Mouse (Mus musculus) heart, embryonic 14.5 days (tissue): Measurements from ENCODE around the gene Haus3. TPM values are rescaled to one million over a fixed set of nuclear protein-coding genes. Genes with fewer than 3 reads are reported as not detected.

Experiments used
- ATAC-seq: fragments of 200-750 bp; cut with Nextera tagmentation; 2 replicates; pipeline ENCODE4 v1.8.0; 2017; ENCODE audit warnings: low read depth, moderate TSS enrichment; ENCODE audit not compliant: insufficient number of reproducible peaks, insufficient read depth, low FRiP score
- H3K27ac ChIP-seq, 2 experiments: fragments of 200-500 bp in 1 of 2; fragments of 300-500 bp in 1 of 2; sonication (generic) in 1 of 2; replicated peaks in 1 of 2; 2 replicates each; pipeline ENCODE4 v1.5.1; 2012 to 2014; ENCODE audit warnings: low read depth in 2 of 2, low read length in 2 of 2, control low read depth in 1 of 2, mild to moderate bottlenecking in 1 of 2, mixed read lengths in 1 of 2; ENCODE audit not compliant: control insufficient read depth in 1 of 2, insufficient read depth in 1 of 2
- H3K27me3 ChIP-seq: fragments of 300-500 bp; sonication (generic); 2 replicates; pipeline ENCODE4 v1.6.1; 2014; ENCODE audit warnings: mild to moderate bottlenecking, low read length, control low read depth; ENCODE audit not compliant: control insufficient read depth, insufficient read depth
- H3K36me3 ChIP-seq: fragments of 300-500 bp; sonication (generic); 2 replicates; pipeline ENCODE4 v1.6.1; 2014; ENCODE audit warnings: mild to moderate bottlenecking, control low read depth, low read length, mixed read lengths; ENCODE audit not compliant: control insufficient read depth, insufficient read depth
- H3K4me1 ChIP-seq, 2 experiments: fragments of 200-500 bp in 1 of 2; fragments of 300-500 bp in 1 of 2; sonication (generic) in 1 of 2; 2 replicates each; pipeline ENCODE4 v1.6.1; 2012 to 2014; ENCODE audit warnings: low read length in 2 of 2, control low read depth in 1 of 2, mixed read lengths in 1 of 2; ENCODE audit not compliant: control insufficient read depth in 2 of 2, insufficient read depth in 2 of 2
- H3K4me2 ChIP-seq: fragments of 300-500 bp; sonication (generic); 2 replicates; pipeline ENCODE4 v1.6.1; 2014; ENCODE audit warnings: mild to moderate bottlenecking, low read length
- H3K4me3 ChIP-seq, 2 experiments: fragments of 200-500 bp in 1 of 2; fragments of 300-500 bp in 1 of 2; sonication (generic) in 1 of 2; 2 replicates each; pipeline ENCODE4 v1.5.1; 2012 to 2014; ENCODE audit warnings: low read length in 2 of 2, mild to moderate bottlenecking in 2 of 2, control low read depth in 1 of 2, low read depth in 1 of 2, moderate library complexity in 1 of 2; ENCODE audit not compliant: control insufficient read depth in 1 of 2, insufficient read depth in 1 of 2
- H3K9ac ChIP-seq: fragments of 300-500 bp; sonication (generic); 2 replicates; pipeline ENCODE4 v1.6.1; 2014; ENCODE audit warnings: mild to moderate bottlenecking, low read length
- H3K9me3 ChIP-seq: fragments of 300-500 bp; sonication (generic); 2 replicates; pipeline ENCODE4 v1.6.1; 2016; ENCODE audit warnings: low read length, control low read depth; ENCODE audit not compliant: control insufficient read depth
- WGBS: fragments of 180-500 bp; shearing (Covaris S2); extraction: QIAGEN DNeasy Blood & Tissue Kit; methylation state at CpG from one replicate; pipeline ENCODE4 v1.1.7; 2014; 5-methylcytosine and 5-hydroxymethylcytosine counted together
- polyA plus RNA-seq: library from polyadenylated mRNA; unstranded; fragments of >200 nt; fragmentation: Nextera tagmentation; extraction: Ambion mirVana; gene quantifications from 2 replicates; pipeline ENCODE4 v1.2.1, GENCODE M21; 2014

Gene Haus3
- polyA plus RNA-seq, 1 experiment from 2014 or later: 18.4 TPM

DNA sequence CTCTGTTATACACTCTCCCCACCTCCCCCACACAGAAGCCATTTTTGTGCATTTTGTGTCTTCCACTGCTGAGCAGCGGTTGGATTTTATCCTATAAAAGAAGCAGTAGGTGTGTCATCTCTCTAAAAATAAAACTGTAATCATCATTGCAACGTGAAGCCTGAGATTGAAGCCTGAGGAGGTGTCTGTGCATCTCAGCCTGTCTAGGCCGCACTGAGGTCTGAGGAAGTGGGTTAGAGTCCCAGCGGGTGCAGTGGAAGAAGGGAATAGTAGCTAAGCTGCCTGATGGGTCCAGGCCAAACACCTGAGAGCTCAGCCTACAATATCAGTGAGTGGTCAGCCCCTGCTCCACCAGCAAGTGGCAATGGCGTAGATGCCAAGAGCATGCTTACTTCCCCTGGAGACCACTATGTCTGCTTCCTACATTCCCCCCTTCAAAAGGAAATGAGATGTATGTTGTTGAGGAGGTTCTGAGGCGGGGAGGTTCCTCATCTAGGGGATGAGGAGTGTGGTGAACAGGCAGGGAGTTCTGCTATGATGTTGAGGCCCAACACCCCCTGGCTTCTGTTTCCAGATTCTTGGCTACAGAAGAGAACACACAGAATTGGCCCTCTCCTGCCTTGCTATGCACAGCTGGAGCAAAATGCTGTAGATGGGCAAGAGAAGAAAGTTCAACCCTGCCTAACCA lies 25.8 kb upstream of the Haus3 start:
- H3K9ac ChIP-seq: no peak overlapping the region
- H3K36me3 ChIP-seq: no peaks in the 10 kb centered on the region
- 66% methylated on average over 6 of the region's 6 CpGs for WGBS
- no peaks in the 10 kb centered on the region for H3K27me3 ChIP-seq
- H3K4me1 ChIP-seq: peaks cover 2 to 4% of the 10 kb centered on the region in 2 experiments; a peak in 2 of 4 replicates
- H3K9me3 ChIP-seq: no peaks in the 10 kb centered on the region
- H3K27ac ChIP-seq: no peak overlapping the region
- ATAC-seq: no peak
- no peak overlapping the region for H3K4me2 ChIP-seq
- no peak overlapping the region for H3K4me3 ChIP-seq

DNA sequence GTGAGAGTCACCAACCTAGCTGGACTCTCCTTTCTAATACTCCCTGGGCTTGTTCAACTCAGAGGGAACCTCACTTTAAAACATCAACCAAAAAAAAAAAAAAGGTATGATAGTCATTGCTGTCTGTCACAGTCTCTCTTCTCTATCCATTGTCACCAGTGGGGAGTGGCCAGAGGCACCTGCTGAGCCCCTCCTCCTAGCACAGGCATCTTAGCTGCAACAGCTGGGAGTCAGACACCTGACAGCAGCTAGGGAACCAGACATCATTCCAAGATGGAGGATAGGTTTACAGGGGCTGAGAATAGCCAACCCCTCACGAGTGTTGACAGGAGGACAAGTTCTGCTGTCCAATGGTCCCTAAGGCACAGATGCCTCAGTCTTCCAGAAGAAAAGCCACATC lies 25.1 kb upstream of the Haus3 start:
- WGBS: 22% methylated on average over 1 of the region's 1 CpGs
- H3K9me3 ChIP-seq: no peaks in the 10 kb centered on the region
- no peak overlapping the region for H3K9ac ChIP-seq
- H3K36me3 ChIP-seq: no peaks in the 10 kb centered on the region
- H3K4me1 ChIP-seq: peaks cover 5 to 7% of the 10 kb centered on the region in 2 experiments; a peak in 3 of 4 replicates
- no peak for ATAC-seq
- no peak overlapping the region for H3K4me3 ChIP-seq
- no peaks in the 10 kb centered on the region for H3K27me3 ChIP-seq
- no peak overlapping the region for H3K4me2 ChIP-seq
- no peak overlapping the region for H3K27ac ChIP-seq

DNA sequence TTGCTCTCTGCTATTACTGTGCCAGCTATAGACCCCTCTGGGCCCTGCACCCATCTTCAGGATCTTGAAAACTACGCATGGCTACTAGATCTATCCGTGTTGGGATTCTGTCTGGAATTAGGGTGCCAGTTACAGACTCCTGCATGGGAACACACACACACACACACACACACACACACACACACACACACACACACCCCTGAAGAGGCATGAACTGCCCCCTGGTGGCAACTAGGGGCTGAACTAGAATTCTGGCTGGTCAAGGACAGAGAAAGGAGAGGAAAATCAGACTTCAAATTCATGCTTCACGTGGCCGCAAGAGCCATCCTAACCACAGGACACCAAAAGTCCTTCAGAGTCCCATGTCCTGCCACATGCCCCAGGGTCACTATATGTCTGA lies 22.5 kb upstream of the Haus3 start:
- ATAC-seq: no peak
- no peaks in the 10 kb centered on the region for H3K27me3 ChIP-seq
- no peaks in the 10 kb centered on the region for H3K9me3 ChIP-seq
- no peaks in the 10 kb centered on the region for H3K36me3 ChIP-seq
- WGBS: 87% methylated on average over 4 of the region's 4 CpGs
- H3K4me1 ChIP-seq: peaks cover 13 to 18% of the 10 kb centered on the region in 2 experiments
- no peak overlapping the region for H3K9ac ChIP-seq
- H3K4me3 ChIP-seq: no peak overlapping the region
- H3K27ac ChIP-seq: no peak overlapping the region
- no peak overlapping the region for H3K4me2 ChIP-seq

DNA sequence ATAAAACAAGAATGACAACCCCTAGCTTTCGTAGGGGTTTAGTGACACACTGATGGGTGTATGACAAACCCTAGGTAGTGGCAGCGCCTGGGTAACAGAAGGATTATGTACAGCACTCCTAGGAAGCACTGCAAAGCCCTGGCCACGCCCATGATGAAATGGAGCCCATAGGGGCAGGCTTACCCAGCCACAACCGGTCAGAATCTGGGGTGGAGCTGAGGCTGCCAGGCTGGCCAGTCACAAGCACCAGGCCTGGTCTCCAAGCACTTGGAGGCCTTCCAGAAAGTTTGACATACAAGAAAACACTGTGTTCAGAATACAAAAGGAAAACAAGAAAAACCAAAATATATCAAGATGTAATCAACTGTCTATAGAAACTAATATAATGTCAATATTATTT lies 21.7 kb upstream of the Haus3 start:
- no peak overlapping the region for H3K27ac ChIP-seq
- no peaks in the 10 kb centered on the region for H3K36me3 ChIP-seq
- H3K4me1 ChIP-seq: peaks cover 13 to 24% of the 10 kb centered on the region in 2 experiments
- H3K9ac ChIP-seq: no peak overlapping the region
- no peak for ATAC-seq
- no peak overlapping the region for H3K4me3 ChIP-seq
- WGBS: 52% methylated on average over 4 of the region's 4 CpGs
- no peaks in the 10 kb centered on the region for H3K27me3 ChIP-seq
- H3K9me3 ChIP-seq: no peaks in the 10 kb centered on the region
- H3K4me2 ChIP-seq: no peak overlapping the region

DNA sequence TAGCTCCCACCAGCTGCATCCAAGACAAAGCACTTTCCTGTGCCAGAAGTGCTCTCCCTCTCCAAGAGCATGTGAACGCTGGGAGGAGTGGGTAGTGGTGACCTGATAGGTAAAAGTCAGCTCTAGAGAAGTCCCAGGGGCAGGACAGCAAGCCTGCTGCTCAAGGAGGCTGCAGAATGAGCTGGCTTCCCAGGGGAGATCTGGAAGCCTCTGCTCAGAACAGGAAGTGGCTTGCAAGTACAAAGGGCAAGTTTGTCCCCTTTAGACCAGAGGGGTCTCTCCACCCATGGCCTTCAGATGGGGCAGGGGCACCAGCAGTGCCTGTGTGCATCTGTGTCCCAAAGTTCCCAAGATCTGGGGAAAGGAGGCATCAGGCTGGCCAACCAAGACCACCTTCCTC lies 20.2 kb upstream of the Haus3 start:
- Histone ChIP-seq H3K27me3 (no peaks in the 10 kb centered on the region), H3K4me1 (peaks cover 24 to 39% of the 10 kb centered on the region in 2 experiments), H3K4me3 (no peak overlapping the region), H3K4me2 (no peak overlapping the region), H3K36me3 (no peaks in the 10 kb centered on the region), H3K9me3 (no peaks in the 10 kb centered on the region), H3K27ac (no peak overlapping the region), H3K9ac (no peak overlapping the region)
- no peak for ATAC-seq
- 57% methylated on average over 1 of the region's 1 CpGs for WGBS

DNA sequence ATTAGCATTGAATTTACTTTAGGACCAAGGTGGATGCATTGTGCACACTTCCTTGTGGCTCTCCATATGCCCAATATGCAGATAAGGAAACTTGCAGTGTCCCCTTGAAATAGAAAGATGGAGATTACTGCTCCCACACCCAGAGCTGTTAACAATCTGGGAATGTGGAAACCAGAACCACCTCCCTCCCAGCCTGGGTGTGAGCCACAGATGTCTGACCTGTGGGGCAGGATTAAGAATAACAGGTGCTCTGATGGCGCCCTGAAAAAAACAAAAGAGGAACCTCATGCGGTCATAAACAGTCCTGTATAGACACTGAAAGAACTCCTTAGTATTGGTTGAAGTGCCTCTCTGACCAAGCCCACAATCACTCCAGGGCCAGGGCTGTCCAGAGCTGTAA lies 19.5 kb upstream of the Haus3 start:
- H3K4me1 ChIP-seq: peaks cover 30 to 45% of the 10 kb centered on the region in 2 experiments

DNA sequence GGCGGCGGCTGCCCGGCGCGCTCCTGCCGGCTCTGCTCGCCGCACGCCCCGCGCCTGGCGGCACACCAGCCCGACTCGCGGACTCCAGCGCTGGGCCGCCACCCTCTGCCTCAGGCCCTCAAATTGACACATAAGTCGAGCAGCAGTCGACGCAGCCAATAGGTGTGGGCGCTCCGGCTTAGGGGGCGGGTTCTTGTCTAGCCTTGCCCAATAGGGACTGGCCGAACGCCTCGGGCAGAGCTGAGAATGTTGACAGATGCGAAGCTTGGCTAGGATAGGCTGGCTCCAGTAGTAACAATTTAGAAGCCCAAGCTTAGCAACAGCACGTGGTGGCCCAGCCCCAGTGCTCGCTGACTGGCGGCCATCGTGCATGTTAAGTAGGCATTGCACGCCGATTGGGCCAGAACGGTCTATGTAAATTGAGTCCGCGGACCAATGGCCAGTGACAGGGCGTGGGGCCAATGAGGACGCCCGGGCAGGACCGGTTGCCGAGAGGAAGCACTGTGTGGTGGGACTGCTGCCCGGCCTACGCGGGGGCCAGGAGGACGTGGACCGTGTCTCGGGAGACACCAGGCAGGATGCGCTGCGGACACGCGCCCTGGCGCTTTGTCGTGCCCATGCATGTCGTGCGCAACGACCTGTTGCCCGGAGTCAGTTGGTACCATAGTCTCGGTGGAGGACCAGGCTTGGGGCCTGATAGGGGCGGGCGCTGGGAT lies 18.4 kb upstream of the Haus3 start, which contains the start of gene Mxd4:
Gene Mxd4 (minus strand): TSS at position 120 of the 716 bp plus-strand sequence.
- ATAC-seq: peak; percentile 97

More for the DNA sequence above, 19.5 kb upstream of the Haus3 start:
- Histone ChIP-seq H3K4me3 (no peak overlapping the region), H3K4me2 (peak overlapping the region; percentile 69), H3K36me3 (no peaks in the 10 kb centered on the region), H3K27ac (no peak overlapping the region), H3K9me3 (no peaks in the 10 kb centered on the region), H3K9ac (peak overlapping the region; percentile 75), H3K27me3 (no peaks in the 10 kb centered on the region)
- ATAC-seq: no peak
- WGBS: 73% methylated on average over 2 of the region's 2 CpGs

More for the DNA sequence above, 18.4 kb upstream of the Haus3 start, which contains the start of gene Mxd4:
- H3K9ac ChIP-seq: peak within 1 kb of the TSS; percentile 90
- no peaks in the 10 kb centered on the region for H3K36me3 ChIP-seq
- no peaks in the 10 kb centered on the region for H3K27me3 ChIP-seq
- WGBS: under 1% methylated on average over 60 of the region's 60 CpGs
- peaks cover 40 to 55% of the 10 kb centered on the region in 2 experiments for H3K4me1 ChIP-seq
- H3K9me3 ChIP-seq: no peaks in the 10 kb centered on the region
- H3K27ac ChIP-seq: peak within 1 kb of the TSS; percentile 92 to 96
- peak within 1 kb of the TSS; percentile 94 to 96 for H3K4me3 ChIP-seq
- H3K4me2 ChIP-seq: peak within 1 kb of the TSS; percentile 78
